Mouse (Mus musculus) adipocyte (in vitro differentiated cells): Measurements from ENCODE around the gene Gm17482.

ENCODE experiments used
- DNase-seq: peaks from one replicate; pipeline ENCODE4 v3.0.0-alpha.2; 2016; ENCODE audit warnings: low spot score

Gene Gm17482

DNA sequence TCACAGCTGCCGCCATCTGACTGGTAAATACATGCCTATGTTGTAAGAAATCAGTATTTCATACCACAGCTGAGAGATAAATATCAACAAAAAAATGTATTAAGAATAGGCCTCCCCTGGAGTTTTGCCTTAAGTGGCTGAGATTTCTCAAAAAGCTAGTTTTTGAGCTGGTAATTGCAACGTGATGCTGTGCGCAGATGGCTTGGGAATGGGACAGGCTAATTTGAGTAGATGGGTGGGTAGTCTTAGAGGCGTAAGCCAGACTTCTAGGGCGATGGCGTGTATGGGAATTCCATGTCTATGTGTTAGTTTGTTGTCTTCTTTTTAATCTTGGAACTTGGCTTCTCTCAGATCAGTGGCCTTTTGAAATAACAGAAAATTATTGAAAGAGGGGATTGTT is 64.7 kb downstream of the Gm17482 start:
- DNase-seq = no peak

GRCm38 (mm10) chr6:115292621-115293020 is 65.5 kb downstream of the Gm17482 start:
- DNase-seq = no peak

GRCm38 (mm10) chr6:115293877-115294276 is 66.7 kb downstream of the Gm17482 start:
- DNase-seq = no peak

DNA sequence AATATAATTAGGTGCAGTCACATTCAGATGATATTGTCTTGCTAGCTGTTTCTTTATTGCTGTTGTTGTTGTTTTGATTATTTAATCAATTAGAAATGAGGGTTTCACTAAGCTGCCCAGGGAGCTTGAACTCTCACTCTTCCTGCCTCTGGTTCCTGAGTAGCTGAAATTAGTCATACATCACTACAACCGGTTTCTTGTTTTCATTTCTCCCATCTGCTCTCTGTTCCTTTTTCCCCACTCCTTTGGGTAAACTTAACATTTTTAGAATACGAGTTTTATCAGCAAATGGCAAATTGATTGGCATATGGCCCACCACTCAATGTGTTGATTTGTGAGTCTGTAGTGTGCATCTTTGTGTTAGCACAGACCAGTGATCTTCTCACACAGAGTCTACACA is 80.0 kb downstream of the Gm17482 start:
- DNase-seq = no peak
